Mouse (Mus musculus) kidney, postnatal 0 days (tissue): ENCODE measurements around the gene Dcdc2b. TPM values are rescaled to one million over a fixed set of nuclear protein-coding genes. Genes with fewer than 3 reads are reported as not detected.

Experiments
- ATAC-seq: fragments of 200-750 bp; cut with Nextera tagmentation; replicated peaks from 2 replicates; pipeline ENCODE4 v1.8.0; 2017; ENCODE audit warnings: low read depth, moderate number of reproducible peaks, moderate TSS enrichment, moderate library complexity; ENCODE audit not compliant: low FRiP score
- DNase-seq: peaks from one replicate; pipeline ENCODE4 v3.0.0-alpha.2; 2016; ENCODE audit warnings: low spot score
- H3K27ac ChIP-seq: fragments of 300-500 bp; sonication (generic); 2 replicates; pipeline ENCODE4 v1.5.1; 2014; ENCODE audit warnings: mild to moderate bottlenecking
- H3K27me3 ChIP-seq: fragments of 300-500 bp; sonication (generic); 2 replicates; pipeline ENCODE4 v1.6.1; 2014; ENCODE audit warnings: low read length, mixed read lengths; ENCODE audit not compliant: insufficient read depth
- H3K36me3 ChIP-seq: fragments of 300-500 bp; sonication (generic); 2 replicates; pipeline ENCODE4 v1.6.1; 2014; ENCODE audit warnings: low read length, mixed read lengths; ENCODE audit not compliant: insufficient read depth
- H3K4me1 ChIP-seq: fragments of 300-500 bp; sonication (generic); replicated peaks from 2 replicates; pipeline ENCODE4 v1.6.1; 2014; ENCODE audit warnings: antibody characterized with exemption, low read length, mixed read lengths; ENCODE audit not compliant: insufficient read depth
- H3K4me2 ChIP-seq: fragments of 300-500 bp; sonication (generic); 2 replicates; pipeline ENCODE4 v1.6.1; 2014; ENCODE audit warnings: mild to moderate bottlenecking, low read length, moderate library complexity, mixed read lengths
- H3K4me3 ChIP-seq: fragments of 300-500 bp; sonication (generic); replicated peaks from 2 replicates; pipeline ENCODE4 v1.5.1; 2014; ENCODE audit warnings: low read depth, low read length
- H3K9ac ChIP-seq: fragments of 300-500 bp; sonication (generic); 2 replicates; pipeline ENCODE4 v1.6.1; 2014; ENCODE audit warnings: low read depth, low read length
- H3K9me3 ChIP-seq: fragments of 300-500 bp; sonication (generic); replicated peaks from 2 replicates; pipeline ENCODE4 v1.6.1; 2016; ENCODE audit warnings: low read length, inconsistent platforms, mixed read lengths
- CTCF ChIP-seq: IDR thresholded peaks from 2 replicates; pipeline ENCODE4 v1.5.1; 2016; ENCODE audit warnings: antibody characterized with exemption, low read depth, mild to moderate bottlenecking, moderate library complexity
- WGBS: fragments of 180-500 bp; shearing (Covaris S2); extraction: QIAGEN DNeasy Blood & Tissue Kit; methylation state at CpG from one replicate; pipeline ENCODE4 v1.1.7; 2014; 5-methylcytosine and 5-hydroxymethylcytosine counted together
- polyA plus RNA-seq: library from polyadenylated mRNA; unstranded; fragments of >200 nt; fragmentation: Nextera tagmentation; extraction: Ambion mirVana; gene quantifications from 2 replicates; pipeline ENCODE4 v1.2.1, GENCODE M21; 2015

Dcdc2b gene
- polyA plus RNA-seq, 1 experiment from 2014 or later, result 1.9 TPM

DNA sequence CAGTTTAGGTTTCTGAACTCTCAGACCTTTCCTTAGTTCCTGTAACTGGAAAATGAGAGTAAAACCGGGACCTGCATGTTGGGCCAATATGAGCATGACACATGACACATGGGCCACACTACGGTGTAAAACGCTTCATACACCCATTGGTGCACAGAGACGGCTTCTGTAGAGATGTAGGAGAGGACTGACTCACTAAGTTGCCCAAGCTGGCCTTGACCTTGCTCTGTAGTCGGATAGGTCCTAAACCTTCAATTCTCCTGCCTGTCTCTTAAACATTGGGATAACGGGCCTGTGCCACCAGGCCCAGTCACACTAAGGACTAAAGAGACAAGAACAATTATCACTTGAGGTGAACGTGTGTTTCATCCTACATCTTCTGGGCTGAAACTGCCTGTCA, 45.7 kb downstream of the Dcdc2b start:
- Histone ChIP-seq H3K4me3 (no peak overlapping the region), H3K27ac (no peak overlapping the region), H3K27me3 (no peaks in the 10 kb centered on the region), H3K9me3 (no peaks in the 10 kb centered on the region), H3K36me3 (no peaks in the 10 kb centered on the region), H3K4me1 (no peaks in the 10 kb centered on the region), H3K9ac (no peak overlapping the region), H3K4me2 (no peak overlapping the region)
- no peak for DNase-seq
- ATAC-seq, result no peak
- no peak for TF ChIP-seq CTCF
- 91% methylated on average over 7 of the region's 7 CpGs for WGBS

DNA sequence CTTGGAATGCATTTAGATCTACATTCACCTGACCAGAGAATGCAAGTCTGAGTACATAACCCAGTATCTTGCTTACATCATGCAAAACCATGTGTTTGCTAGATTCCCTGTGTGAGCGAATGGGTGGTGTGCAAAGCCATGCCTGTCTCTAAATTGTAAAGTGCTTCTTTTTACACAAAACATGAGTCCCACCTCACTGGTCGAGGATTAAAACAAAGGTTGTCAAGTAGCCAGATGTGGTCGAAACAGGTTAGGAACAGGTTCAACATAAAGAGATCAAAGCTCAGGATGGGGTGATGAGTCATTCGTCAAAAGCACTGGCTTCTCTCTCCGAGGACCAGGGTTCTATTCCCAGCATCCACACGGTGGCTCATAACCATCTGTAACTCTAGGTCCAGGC, 48.9 kb downstream of the Dcdc2b start:
- Histone ChIP-seq H3K27me3 (no peaks in the 10 kb centered on the region), H3K36me3 (no peaks in the 10 kb centered on the region), H3K4me1 (no peaks in the 10 kb centered on the region), H3K9ac (no peak overlapping the region), H3K4me2 (no peak overlapping the region), H3K27ac (no peak overlapping the region), H3K9me3 (no peaks in the 10 kb centered on the region), H3K4me3 (no peak overlapping the region)
- DNase-seq (no peak), ATAC-seq (no peak)
- 81% methylated on average over 6 of the region's 6 CpGs for WGBS
- TF ChIP-seq CTCF, result no peak

DNA sequence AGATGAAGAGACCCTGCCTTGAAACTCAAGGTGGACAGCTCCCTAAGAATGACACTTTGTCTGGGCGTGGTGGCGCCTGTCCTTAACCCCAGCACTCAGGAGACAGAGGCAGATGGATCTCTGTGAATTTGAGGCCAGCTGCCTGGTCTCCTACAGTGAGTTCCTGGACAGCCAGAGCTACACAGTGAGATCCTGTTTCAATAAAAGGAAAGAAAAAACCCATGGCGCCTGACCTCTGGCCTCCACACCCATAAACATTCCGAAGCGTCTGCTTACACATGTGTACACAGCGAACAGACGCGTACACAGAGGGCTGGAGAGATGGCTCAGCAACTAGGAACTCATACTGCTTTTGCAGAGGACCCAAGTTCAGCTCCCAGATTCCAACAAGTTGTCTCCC, 50.3 kb downstream of the Dcdc2b start:
- Histone ChIP-seq H3K9ac (no peak overlapping the region), H3K27me3 (no peaks in the 10 kb centered on the region), H3K4me1 (no peaks in the 10 kb centered on the region), H3K9me3 (no peaks in the 10 kb centered on the region), H3K27ac (no peak overlapping the region; the same call in 1 of the 2 replicates), H3K4me3 (no peak overlapping the region), H3K36me3 (no peaks in the 10 kb centered on the region), H3K4me2 (no peak overlapping the region)
- ATAC-seq (no peak; the same call in 1 of the 2 replicates), DNase-seq (peak; percentile 79)
- no peak for TF ChIP-seq CTCF
- 16% methylated on average over 8 of the region's 8 CpGs for WGBS

DNA sequence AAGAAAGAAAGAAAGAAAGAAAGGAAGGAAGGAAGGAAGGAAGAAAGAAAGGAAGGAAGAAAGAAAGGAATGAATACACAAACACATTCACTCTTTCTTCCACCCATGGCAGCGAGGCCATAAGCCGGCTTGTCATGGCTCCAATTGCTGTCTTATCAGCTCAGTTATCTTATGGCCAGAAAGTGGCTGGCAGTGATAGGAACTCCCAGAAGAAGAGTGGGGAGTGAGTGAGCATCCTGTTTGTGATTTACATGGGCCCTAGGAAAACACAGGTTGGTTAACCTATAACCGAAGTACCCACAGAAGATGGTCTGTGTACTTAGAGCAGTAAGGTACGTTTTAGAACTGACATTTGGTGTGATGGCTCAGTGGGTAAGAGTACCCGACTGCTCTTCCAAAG, 52.9 kb downstream of the Dcdc2b start:
- H3K27ac ChIP-seq, result no peak overlapping the region
- DNase-seq (no peak), ATAC-seq (no peak)
- no peak overlapping the region for H3K4me3 ChIP-seq
- no peak overlapping the region for H3K9ac ChIP-seq
- no peaks in the 10 kb centered on the region for H3K9me3 ChIP-seq
- no peaks in the 10 kb centered on the region for H3K36me3 ChIP-seq
- 0 out of 2 replicates have a peak, but pooled peaks cover 3% of the 10 kb centered on the region for H3K4me1 ChIP-seq
- WGBS, result 77% methylated on average over 5 of the region's 5 CpGs
- H3K4me2 ChIP-seq, result no peak overlapping the region
- TF ChIP-seq CTCF, result no peak
- no peaks in the 10 kb centered on the region for H3K27me3 ChIP-seq

Other genes starting within 250 kb of the Dcdc2b start
- gene Zbtb8a, start 236.1 kb downstream of the Dcdc2b start, polyA plus RNA-seq, result 12.3 and 13.7 TPM in 2 replicates
- 3.7 and 3.8 TPM in 2 replicates for gene Zbtb8b, start 173.4 kb downstream of the Dcdc2b start, polyA plus RNA-seq
- 25.6 and 27.8 TPM in 2 replicates for gene Bsdc1, start 152.7 kb downstream of the Dcdc2b start, polyA plus RNA-seq
- gene Tssk3, start 123.2 kb downstream of the Dcdc2b start, polyA plus RNA-seq, result 0.10 TPM in 1 of 2 replicates, not detected in the other
- gene Fam229a, start 123.1 kb downstream of the Dcdc2b start, polyA plus RNA-seq, result 0.37 and 0.78 TPM in 2 replicates
- gene Marcksl1, start 100.7 kb downstream of the Dcdc2b start, polyA plus RNA-seq, result 613 and 625 TPM in 2 replicates
- 170 and 196 TPM in 2 replicates for gene Hdac1, start 71.5 kb downstream of the Dcdc2b start, polyA plus RNA-seq
- 8.8 and 9.1 TPM in 2 replicates for gene Lck, start 40.6 kb downstream of the Dcdc2b start, polyA plus RNA-seq
- 39.9 and 40.3 TPM in 2 replicates for gene Fam167b, start 35.7 kb downstream of the Dcdc2b start, polyA plus RNA-seq
- gene Eif3i, start 13.6 kb downstream of the Dcdc2b start, polyA plus RNA-seq, result 284 and 298 TPM in 2 replicates
- 188 and 197 TPM in 2 replicates for gene Tmem234, start 13.6 kb downstream of the Dcdc2b start, polyA plus RNA-seq
- 30.2 and 31.6 TPM in 2 replicates for gene Iqcc, start 4.8 kb upstream of the Dcdc2b start, polyA plus RNA-seq
- 64.8 and 69.5 TPM in 2 replicates for gene Ccdc28b, start 9.7 kb upstream of the Dcdc2b start, polyA plus RNA-seq
- 42.9 and 50.3 TPM in 2 replicates for gene Txlna, start 26.8 kb upstream of the Dcdc2b start, polyA plus RNA-seq
- 11.7 and 12.7 TPM in 2 replicates for gene Kpna6, start 58.5 kb upstream of the Dcdc2b start, polyA plus RNA-seq
- 12.4 and 12.9 TPM in 2 replicates for gene Tmem39b, start 82.6 kb upstream of the Dcdc2b start, polyA plus RNA-seq
- 86.4 and 90.6 TPM in 2 replicates for gene Khdrbs1, start 128.0 kb upstream of the Dcdc2b start, polyA plus RNA-seq
- gene Ptp4a2, start 197.0 kb upstream of the Dcdc2b start, polyA plus RNA-seq, result 383 and 402 TPM in 2 replicates